Mouse (Mus musculus) hindbrain, postnatal 0 days (tissue): ENCODE data around the gene Tgfb1. TPM values are rescaled to one million over a fixed set of nuclear protein-coding genes. Genes with fewer than 3 reads are reported as not detected.
A peak's percentile ranks its signal among the peaks of the same experiment; 100 is the strongest.

Experiments
- ATAC-seq: fragments of 200-750 bp; cut with Nextera tagmentation; 2 replicates; pipeline ENCODE4 v1.8.0; 2017; ENCODE audit warnings: mild to moderate bottlenecking, moderate TSS enrichment, moderate library complexity
- DNase-seq: peaks from one replicate; pipeline ENCODE4 v3.0.0-alpha.2; 2015; ENCODE audit warnings: low spot score
- H3K27ac ChIP-seq: fragments of 300-500 bp; sonication (generic); 2 replicates; pipeline ENCODE4 v1.5.1; 2014; ENCODE audit warnings: mild to moderate bottlenecking
- H3K27me3 ChIP-seq: fragments of 300-500 bp; sonication (generic); 2 replicates; pipeline ENCODE4 v1.6.1; 2014; ENCODE audit warnings: low read length, mixed read lengths; ENCODE audit not compliant: insufficient read depth
- H3K36me3 ChIP-seq: fragments of 300-500 bp; sonication (generic); 2 replicates; pipeline ENCODE4 v1.6.1; 2014; ENCODE audit warnings: low read length, mixed read lengths; ENCODE audit not compliant: insufficient read depth
- H3K4me1 ChIP-seq: fragments of 300-500 bp; sonication (generic); 2 replicates; pipeline ENCODE4 v1.6.1; 2014; ENCODE audit warnings: antibody characterized with exemption, low read length, mixed read lengths; ENCODE audit not compliant: insufficient read depth
- H3K4me2 ChIP-seq: fragments of 300-500 bp; sonication (generic); 2 replicates; pipeline ENCODE4 v1.6.1; 2014; ENCODE audit warnings: low read depth, mild to moderate bottlenecking, low read length, moderate library complexity, mixed read lengths
- H3K4me3 ChIP-seq: fragments of 300-500 bp; sonication (generic); 2 replicates; pipeline ENCODE4 v1.5.1; 2014; ENCODE audit warnings: low read length
- H3K9ac ChIP-seq: fragments of 300-500 bp; sonication (generic); replicated peaks from 2 replicates; pipeline ENCODE4 v1.6.1; 2014; ENCODE audit warnings: mild to moderate bottlenecking, low read length, moderate library complexity, mixed read lengths
- H3K9me3 ChIP-seq: fragments of 300-500 bp; sonication (generic); 2 replicates; pipeline ENCODE4 v1.6.1; 2016; ENCODE audit warnings: low read length, mixed read lengths
- CTCF ChIP-seq: IDR thresholded peaks from 2 replicates; pipeline ENCODE4 v1.5.1; 2016; ENCODE audit warnings: antibody characterized with exemption, control low read depth, low read depth
- WGBS: fragments of 180-500 bp; shearing (Covaris S2); extraction: QIAGEN DNeasy Blood & Tissue Kit; methylation state at CpG from one replicate; pipeline ENCODE4 v1.1.7; 2014; 5-methylcytosine and 5-hydroxymethylcytosine counted together
- polyA plus RNA-seq: library from polyadenylated mRNA; unstranded; fragments of >200 nt; fragmentation: Nextera tagmentation; extraction: Ambion mirVana; gene quantifications from 2 replicates; pipeline ENCODE4 v1.2.1, GENCODE M21; 2015
- total RNA-seq: library from RNA; depleted of rRNA; stranded (reverse); fragments of >200 nt; gene quantifications from 2 replicates; pipeline ENCODE4 v1.2.3, GENCODE M21; 2014

The Tgfb1 gene
- total and polyA plus RNA-seq, 2 experiments from 2014 or later, result 0.98 to 2.4 TPM

DNA sequence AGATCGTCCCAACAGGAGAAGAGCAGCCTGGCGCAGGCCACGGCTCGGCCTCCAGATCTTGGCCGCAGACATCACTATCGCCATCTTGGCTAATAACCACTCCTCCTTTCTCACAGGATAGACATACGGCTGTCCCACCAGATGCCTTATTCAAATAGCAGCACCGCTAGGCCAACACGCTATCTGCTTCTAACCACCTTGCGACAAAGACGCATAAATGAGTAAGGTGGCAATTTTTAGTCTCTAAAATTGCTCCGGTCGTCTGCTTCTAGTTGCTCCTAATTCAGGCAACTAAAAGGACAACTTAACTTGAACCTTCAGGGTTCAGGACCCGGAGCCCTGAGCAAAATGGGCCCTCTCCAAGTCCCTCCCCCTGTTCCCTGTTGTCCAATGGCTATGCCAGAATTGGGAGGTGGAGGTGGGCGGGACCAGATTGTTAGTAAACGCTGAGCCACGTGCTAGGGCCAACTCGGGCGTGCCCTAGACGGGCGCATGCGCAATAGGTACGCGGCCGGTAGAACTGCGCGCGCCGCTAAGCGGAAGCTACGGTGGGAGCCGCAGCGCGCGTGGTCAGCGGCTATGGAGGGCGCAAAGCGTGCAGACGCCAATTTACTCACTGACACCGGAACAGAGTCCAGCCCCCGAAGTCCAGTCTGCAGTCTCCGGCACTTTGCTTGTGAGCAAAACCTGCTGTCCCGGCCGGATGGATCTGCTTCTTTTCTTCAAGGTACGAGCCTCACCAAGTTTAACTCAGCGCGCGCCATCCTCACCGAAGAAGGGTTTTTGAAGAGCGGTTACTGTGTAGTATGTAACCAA, 27.9 kb upstream of the Tgfb1 start, which contains the start of the genes Bckdha and Exosc5:
Gene Bckdha, minus strand, starts transcription at position 325 of the 816 bp plus-strand sequence.
Gene Exosc5, plus strand, starts transcription at position 508 of the 816 bp plus-strand sequence.
- ATAC-seq (peak; percentile 99), DNase-seq (peak; percentile 100)
- H3K27ac ChIP-seq, result peak within 1 kb of the TSS; percentile 78
- H3K4me3 ChIP-seq, result peak within 1 kb of the TSS; percentile 67
- H3K9ac ChIP-seq, result peak within 1 kb of the TSS; percentile 73
- TF ChIP-seq CTCF, result no peak
- peak within 1 kb of the TSS; percentile 85 for H3K4me2 ChIP-seq
- H3K9me3 ChIP-seq, result no peaks in the 10 kb centered on the region
- no peaks in the 10 kb centered on the region; the same call in 1 of the 2 replicates for H3K36me3 ChIP-seq
- under 1% methylated on average over 50 of the region's 50 CpGs for WGBS
- no peaks in the 10 kb centered on the region for H3K27me3 ChIP-seq
- peaks cover 4% of the 10 kb centered on the region; the same call in 1 of the 2 replicates for H3K4me1 ChIP-seq

DNA sequence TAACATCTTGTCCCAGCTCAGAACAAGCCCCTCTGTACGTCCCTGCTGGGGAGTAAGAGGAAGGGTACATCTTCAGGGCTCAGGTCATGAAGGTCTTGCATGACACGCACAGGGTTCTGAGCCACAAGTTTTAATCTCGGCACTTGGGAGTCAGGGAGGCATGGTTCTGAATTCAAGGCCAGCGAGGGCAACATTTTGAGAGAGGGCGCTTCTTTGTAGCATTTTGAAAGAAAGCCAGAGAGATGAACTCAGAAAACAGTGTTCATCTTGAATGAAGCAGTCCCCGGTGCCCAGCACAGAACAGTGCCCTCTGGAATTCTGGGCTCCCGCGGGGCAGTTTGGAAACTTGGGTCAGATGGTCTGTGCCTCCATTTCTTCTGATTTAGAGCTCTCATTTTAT, 20.4 kb upstream of the Tgfb1 start:
- no peak overlapping the region for H3K9ac ChIP-seq
- DNase-seq (no peak), ATAC-seq (no peak)
- peaks cover 13% of the 10 kb centered on the region; the same call in 1 of the 2 replicates for H3K36me3 ChIP-seq
- H3K4me3 ChIP-seq, result no peak overlapping the region
- H3K27ac ChIP-seq, result no peak overlapping the region
- no peak for TF ChIP-seq CTCF
- H3K9me3 ChIP-seq, result no peaks in the 10 kb centered on the region
- no peaks in the 10 kb centered on the region for H3K4me1 ChIP-seq
- WGBS, result 93% methylated on average over 8 of the region's 8 CpGs
- H3K4me2 ChIP-seq, result no peak overlapping the region
- H3K27me3 ChIP-seq, result no peaks in the 10 kb centered on the region

DNA sequence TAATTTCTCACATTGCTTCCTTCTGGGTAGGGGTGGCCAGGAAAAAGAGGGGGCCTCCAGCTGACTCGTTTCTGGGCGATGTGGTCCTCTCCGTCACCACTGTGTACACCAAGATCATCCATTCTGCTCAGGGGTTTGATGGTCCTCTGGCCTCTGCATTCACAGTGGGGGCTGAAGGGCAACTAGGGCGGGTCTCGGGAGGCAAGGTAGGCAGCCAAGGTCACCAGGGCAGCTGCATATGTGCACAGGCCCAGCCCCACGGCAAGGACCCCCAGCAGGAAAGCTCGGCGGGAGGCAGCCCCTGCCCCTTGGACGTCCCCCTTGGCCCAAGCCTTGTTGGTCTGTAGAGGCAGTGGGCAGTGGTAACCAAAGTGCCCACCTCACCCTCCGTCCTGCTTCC, 17.6 kb upstream of the Tgfb1 start:
- no peaks in the 10 kb centered on the region for H3K4me1 ChIP-seq

DNA sequence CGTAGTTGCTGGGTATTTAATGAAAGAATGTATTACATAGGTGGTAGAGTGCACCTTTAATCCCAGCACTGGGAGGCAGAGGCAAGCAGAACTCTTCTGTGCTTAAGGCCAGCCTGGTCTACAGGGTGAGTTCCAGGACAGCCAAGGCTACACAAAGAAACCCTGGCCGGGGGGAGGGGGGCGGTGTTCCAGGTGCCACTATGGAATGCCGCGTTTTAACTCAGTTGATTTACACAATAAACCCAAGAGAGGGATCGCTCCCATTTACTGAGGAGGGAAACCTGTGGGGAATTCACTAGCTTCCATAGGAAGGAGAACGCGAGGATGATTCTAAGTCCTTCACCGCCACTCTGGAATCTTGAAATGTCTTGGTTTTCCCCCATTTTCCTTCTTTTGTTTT, 17.2 kb upstream of the Tgfb1 start:
- Histone ChIP-seq H3K27me3 (no peaks in the 10 kb centered on the region), H3K9me3 (no peaks in the 10 kb centered on the region), H3K4me2 (no peak overlapping the region), H3K27ac (no peak overlapping the region), H3K4me1 (no peaks in the 10 kb centered on the region), H3K9ac (no peak overlapping the region), H3K4me3 (no peak overlapping the region), H3K36me3 (peaks cover 9% of the 10 kb centered on the region; the same call in 1 of the 2 replicates)
- DNase-seq (no peak), ATAC-seq (no peak)
- WGBS, result 77% methylated on average over 9 of the region's 9 CpGs
- TF ChIP-seq CTCF, result no peak

More for the DNA sequence above, 17.6 kb upstream of the Tgfb1 start:
- Histone ChIP-seq H3K36me3 (peaks cover 12% of the 10 kb centered on the region; the same call in 1 of the 2 replicates), H3K27me3 (no peaks in the 10 kb centered on the region), H3K9ac (no peak overlapping the region), H3K9me3 (no peaks in the 10 kb centered on the region), H3K4me3 (no peak overlapping the region), H3K4me2 (no peak overlapping the region), H3K27ac (no peak overlapping the region)
- no peak for TF ChIP-seq CTCF
- DNase-seq (no peak), ATAC-seq (no peak)
- WGBS, result 92% methylated on average over 10 of the region's 10 CpGs

DNA sequence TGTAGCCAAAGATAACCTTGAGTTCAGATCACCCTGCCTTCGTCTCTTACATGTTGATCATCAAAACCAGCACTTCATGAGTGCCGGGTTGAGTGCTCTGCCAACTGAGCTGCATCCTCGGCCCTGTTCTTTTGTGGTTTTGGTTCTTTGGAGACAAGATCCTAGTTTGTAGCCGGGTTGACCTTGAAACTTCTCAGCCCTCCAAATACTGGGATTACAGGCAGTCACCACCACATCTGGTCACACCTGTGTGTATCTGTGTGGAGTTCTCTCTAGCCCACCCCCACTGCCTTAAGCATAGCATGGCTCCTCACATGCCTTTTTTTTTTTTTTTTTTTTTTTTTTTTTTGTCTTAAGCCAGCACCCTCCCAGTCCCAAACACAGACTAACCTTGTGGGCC, 16.7 kb upstream of the Tgfb1 start:
- Histone ChIP-seq H3K9me3 (no peaks in the 10 kb centered on the region), H3K36me3 (peaks cover 9% of the 10 kb centered on the region; the same call in 1 of the 2 replicates), H3K27ac (no peak overlapping the region), H3K9ac (no peak overlapping the region), H3K4me1 (no peaks in the 10 kb centered on the region), H3K4me3 (no peak overlapping the region), H3K4me2 (no peak overlapping the region), H3K27me3 (no peaks in the 10 kb centered on the region)
- no peak for DNase-seq
- 95% methylated on average over 4 of the region's 4 CpGs for WGBS
- TF ChIP-seq CTCF, result no peak
- no peak for ATAC-seq

DNA sequence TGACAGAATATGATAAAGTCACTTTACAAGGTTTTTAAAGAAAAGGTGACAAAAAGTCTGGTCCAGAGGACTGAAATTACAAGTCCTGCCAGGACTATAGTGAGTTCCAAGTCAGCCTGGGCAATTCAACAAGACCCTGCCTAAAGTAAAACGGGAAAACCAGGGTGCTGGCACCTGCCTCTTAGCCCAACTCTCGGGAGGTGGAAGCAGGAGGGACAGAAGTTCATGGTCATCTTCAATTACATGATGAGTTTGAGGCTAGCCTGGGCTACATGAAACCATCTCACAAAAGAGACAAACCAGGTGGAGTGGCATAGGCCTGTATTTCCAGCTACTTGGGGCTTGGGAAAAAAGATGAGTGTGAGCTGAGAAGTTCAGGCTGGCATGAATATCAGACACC, 15.1 kb upstream of the Tgfb1 start:
- Histone ChIP-seq H3K4me2 (no peak overlapping the region), H3K4me1 (no peaks in the 10 kb centered on the region), H3K4me3 (no peak overlapping the region), H3K27ac (no peak overlapping the region), H3K9ac (no peak overlapping the region), H3K36me3 (peaks cover 9% of the 10 kb centered on the region; the same call in 1 of the 2 replicates), H3K9me3 (no peaks in the 10 kb centered on the region), H3K27me3 (no peaks in the 10 kb centered on the region)
- TF ChIP-seq CTCF, result no peak
- WGBS, result 74% methylated on average over 2 of the region's 2 CpGs
- no peak for DNase-seq
- ATAC-seq, result no peak

DNA sequence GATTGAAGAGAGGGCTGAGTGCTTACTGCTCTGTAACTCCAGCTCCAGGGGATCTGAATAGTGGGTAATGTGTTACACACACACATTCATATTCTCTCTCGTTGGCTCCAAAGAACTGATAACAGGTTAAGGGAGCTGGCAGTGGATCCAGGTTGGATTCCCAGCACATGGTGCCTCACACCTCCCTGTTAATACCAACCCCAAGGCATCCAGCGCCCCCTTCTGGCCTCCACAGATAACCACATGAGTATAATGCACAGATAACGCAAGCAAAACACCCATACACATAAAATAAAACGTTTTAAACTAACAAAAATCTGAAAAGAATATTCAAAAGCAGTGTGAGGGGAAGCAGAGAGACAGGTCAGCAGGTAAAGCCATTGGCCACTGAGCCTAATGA, 14.4 kb upstream of the Tgfb1 start:
- TF ChIP-seq CTCF, result peak; percentile 31; the same call in 1 of the 2 replicates
- H3K27ac ChIP-seq, result no peak overlapping the region
- no peak overlapping the region for H3K4me2 ChIP-seq
- peaks cover 9% of the 10 kb centered on the region; the same call in 1 of the 2 replicates for H3K36me3 ChIP-seq
- no peaks in the 10 kb centered on the region for H3K9me3 ChIP-seq
- no peak overlapping the region for H3K4me3 ChIP-seq
- no peaks in the 10 kb centered on the region for H3K27me3 ChIP-seq
- ATAC-seq (no peak), DNase-seq (no peak)
- H3K4me1 ChIP-seq, result no peaks in the 10 kb centered on the region
- WGBS, result 57% methylated on average over 4 of the region's 4 CpGs
- H3K9ac ChIP-seq, result no peak overlapping the region
